Mouse (Mus musculus): ENCODE measurements around the gene Tspan9. TPM values are rescaled to one million over a fixed set of nuclear protein-coding genes. Genes with fewer than 3 reads are reported as not detected.

Gene Tspan9
- polyA plus RNA-seq, 1 experiment: 49.7 TPM

GRCm38 (mm10) chr6:128070072-128070872, 73.1 kb downstream of the Tspan9 start:
- TF ChIP-seq CTCF (IDR thresholded peaks at IDR 0.05; ENCODE audit: borderline replicate concordance, extremely low read depth, insufficient read depth, insufficient read length) (no peak), POLR2A (IDR thresholded peaks at IDR 0.05; ENCODE audit: borderline replicate concordance, extremely low read depth, insufficient read depth, insufficient read length, poor library complexity, severe bottlenecking) (no peak)
- DNase-seq (ENCODE audit: low read depth): peak; percentile 83

GRCm38 (mm10) chr6:128068144-128068543, 75.2 kb downstream of the Tspan9 start:
- TF ChIP-seq POLR2A (IDR thresholded peaks at IDR 0.05; ENCODE audit: borderline replicate concordance, extremely low read depth, insufficient read depth, insufficient read length, poor library complexity, severe bottlenecking) (no peak), CTCF (IDR thresholded peaks at IDR 0.05; ENCODE audit: borderline replicate concordance, extremely low read depth, insufficient read depth, insufficient read length) (no peak)
- DNase-seq (ENCODE audit: low read depth): no peak

- no peak for DNase-seq (ENCODE audit: low read depth)
- no peak for TF ChIP-seq CTCF (IDR thresholded peaks at IDR 0.05; ENCODE audit: borderline replicate concordance, extremely low read depth, insufficient read depth, insufficient read length)
- TF ChIP-seq POLR2A (IDR thresholded peaks at IDR 0.05; ENCODE audit: borderline replicate concordance, extremely low read depth, insufficient read depth, insufficient read length, poor library complexity, severe bottlenecking): no peak
Measured at GRCm38 (mm10) chr6:128065982-128066381, 77.4 kb downstream of the Tspan9 start.

GRCm38 (mm10) chr6:128063501-128063900, 79.9 kb downstream of the Tspan9 start:
- TF ChIP-seq CTCF (IDR thresholded peaks at IDR 0.05; ENCODE audit: borderline replicate concordance, extremely low read depth, insufficient read depth, insufficient read length) (peak; percentile 60; the same call in 1 of the 2 replicates), POLR2A (IDR thresholded peaks at IDR 0.05; ENCODE audit: borderline replicate concordance, extremely low read depth, insufficient read depth, insufficient read length, poor library complexity, severe bottlenecking) (no peak)
- DNase-seq (ENCODE audit: low read depth): no peak

GRCm38 (mm10) chr6:128062784-128063183, 80.6 kb downstream of the Tspan9 start:
- no peak for TF ChIP-seq CTCF (IDR thresholded peaks at IDR 0.05; ENCODE audit: borderline replicate concordance, extremely low read depth, insufficient read depth, insufficient read length)
- no peak for TF ChIP-seq POLR2A (IDR thresholded peaks at IDR 0.05; ENCODE audit: borderline replicate concordance, extremely low read depth, insufficient read depth, insufficient read length, poor library complexity, severe bottlenecking)
- no peak for DNase-seq (ENCODE audit: low read depth)

GRCm38 (mm10) chr6:128062216-128062615, 81.2 kb downstream of the Tspan9 start:
- no peak for DNase-seq (ENCODE audit: low read depth)
- TF ChIP-seq CTCF (IDR thresholded peaks at IDR 0.05; ENCODE audit: borderline replicate concordance, extremely low read depth, insufficient read depth, insufficient read length): no peak
- TF ChIP-seq POLR2A (IDR thresholded peaks at IDR 0.05; ENCODE audit: borderline replicate concordance, extremely low read depth, insufficient read depth, insufficient read length, poor library complexity, severe bottlenecking): no peak

GRCm38 (mm10) chr6:128061342-128061741, 82.1 kb downstream of the Tspan9 start:
- TF ChIP-seq CTCF (IDR thresholded peaks at IDR 0.05; ENCODE audit: borderline replicate concordance, extremely low read depth, insufficient read depth, insufficient read length) (no peak), POLR2A (IDR thresholded peaks at IDR 0.05; ENCODE audit: borderline replicate concordance, extremely low read depth, insufficient read depth, insufficient read length, poor library complexity, severe bottlenecking) (no peak)
- no peak for DNase-seq (ENCODE audit: low read depth)

- DNase-seq (ENCODE audit: low read depth): peak; percentile 31
Measured at GRCm38 (mm10) chr6:128058570-128058969, 84.8 kb downstream of the Tspan9 start.

GRCm38 (mm10) chr6:128058157-128058556, 85.2 kb downstream of the Tspan9 start:
- peak; percentile 55 for DNase-seq (ENCODE audit: low read depth)
- TF ChIP-seq CTCF (IDR thresholded peaks at IDR 0.05; ENCODE audit: borderline replicate concordance, extremely low read depth, insufficient read depth, insufficient read length) (no peak), POLR2A (IDR thresholded peaks at IDR 0.05; ENCODE audit: borderline replicate concordance, extremely low read depth, insufficient read depth, insufficient read length, poor library complexity, severe bottlenecking) (no peak)

More at GRCm38 (mm10) chr6:128058570-128058969, 84.8 kb downstream of the Tspan9 start:
- TF ChIP-seq CTCF (IDR thresholded peaks at IDR 0.05; ENCODE audit: borderline replicate concordance, extremely low read depth, insufficient read depth, insufficient read length): no peak
- TF ChIP-seq POLR2A (IDR thresholded peaks at IDR 0.05; ENCODE audit: borderline replicate concordance, extremely low read depth, insufficient read depth, insufficient read length, poor library complexity, severe bottlenecking): no peak

GRCm38 (mm10) chr6:128053000-128053732, 90.2 kb downstream of the Tspan9 start:
- DNase-seq (ENCODE audit: low read depth): no peak
- TF ChIP-seq CTCF (IDR thresholded peaks at IDR 0.05; ENCODE audit: borderline replicate concordance, extremely low read depth, insufficient read depth, insufficient read length) (no peak), POLR2A (IDR thresholded peaks at IDR 0.05; ENCODE audit: borderline replicate concordance, extremely low read depth, insufficient read depth, insufficient read length, poor library complexity, severe bottlenecking) (no peak)

- no peak for DNase-seq (ENCODE audit: low read depth)
- TF ChIP-seq CTCF (IDR thresholded peaks at IDR 0.05; ENCODE audit: borderline replicate concordance, extremely low read depth, insufficient read depth, insufficient read length): no peak
- TF ChIP-seq POLR2A (IDR thresholded peaks at IDR 0.05; ENCODE audit: borderline replicate concordance, extremely low read depth, insufficient read depth, insufficient read length, poor library complexity, severe bottlenecking): no peak
Measured at GRCm38 (mm10) chr6:128047671-128048070, 95.7 kb downstream of the Tspan9 start.
